Mouse (Mus musculus): ENCODE measurements around the gene Cbx5.

- peak; percentile 97 for TF ChIP-seq CTCF (conservative IDR thresholded peaks at IDR 0.05; ENCODE audit: low read length)
- no peak for TF ChIP-seq NANOG (IDR thresholded peaks at IDR 0.05; ENCODE audit: borderline replicate concordance, low read length)
- TF ChIP-seq POU5F1 (IDR thresholded peaks at IDR 0.05; ENCODE audit: borderline replicate concordance, low read length) = no peak
Observed at GRCm38 (mm10) chr15:103250195-103250740, 10.7 kb upstream of the Cbx5 start.

Data from E14TG2a.4 (cell line).